Mouse (Mus musculus) testis, adult 2 months (tissue): ENCODE measurements around the gene Rela. TPM values are rescaled to one million over a fixed set of nuclear protein-coding genes. Genes with fewer than 3 reads are reported as not detected.

ENCODE experiments used
- H3K27ac ChIP-seq: fragments of 200-500 bp; 2 replicates; pipeline ENCODE4 v1.5.1; 2012; ENCODE audit warnings: low read depth, low read length; ENCODE audit not compliant: control insufficient read depth, insufficient read depth
- H3K27me3 ChIP-seq: fragments of 200-500 bp; 2 replicates; pipeline ENCODE4 v1.6.1; 2012; ENCODE audit warnings: mild to moderate bottlenecking, low read length, moderate library complexity; ENCODE audit not compliant: control insufficient read depth, insufficient read depth
- H3K36me3 ChIP-seq: fragments of 200-500 bp; 2 replicates; pipeline ENCODE4 v1.6.1; 2012; ENCODE audit warnings: mild to moderate bottlenecking, low read length; ENCODE audit not compliant: control insufficient read depth, insufficient read depth
- H3K4me1 ChIP-seq: fragments of 200-500 bp; 2 replicates; pipeline ENCODE4 v1.6.1; 2012; ENCODE audit warnings: low read length; ENCODE audit not compliant: control insufficient read depth, insufficient read depth
- H3K4me3 ChIP-seq: fragments of 200-500 bp; 2 replicates; pipeline ENCODE4 v1.5.1; 2012; ENCODE audit warnings: low read depth, mild to moderate bottlenecking, low read length, moderate library complexity, mixed read lengths; ENCODE audit not compliant: control insufficient read depth
- CTCF ChIP-seq: fragments of 200-500 bp; IDR thresholded peaks from 2 replicates; pipeline ENCODE4 v1.5.1; 2012; ENCODE audit warnings: low read depth, mild to moderate bottlenecking, inconsistent platforms, low read length, moderate library complexity; ENCODE audit not compliant: control insufficient read depth, insufficient read depth, insufficient replicate concordance
- POLR2A ChIP-seq: fragments of 200-500 bp; IDR thresholded peaks from 2 replicates; pipeline ENCODE4 v1.6.1; 2012; ENCODE audit warnings: low read depth, mild to moderate bottlenecking, inconsistent platforms, low read length, moderate library complexity; ENCODE audit not compliant: control insufficient read depth
- polyA plus RNA-seq: library from polyadenylated mRNA; depleted of rRNA; stranded (reverse); fragments of >200 nt; gene quantifications from 2 replicates; pipeline ENCODE4 v1.2.3, GENCODE M21; 2012

Gene Rela
- polyA plus RNA-seq, 1 experiment = 42.5 TPM

DNA sequence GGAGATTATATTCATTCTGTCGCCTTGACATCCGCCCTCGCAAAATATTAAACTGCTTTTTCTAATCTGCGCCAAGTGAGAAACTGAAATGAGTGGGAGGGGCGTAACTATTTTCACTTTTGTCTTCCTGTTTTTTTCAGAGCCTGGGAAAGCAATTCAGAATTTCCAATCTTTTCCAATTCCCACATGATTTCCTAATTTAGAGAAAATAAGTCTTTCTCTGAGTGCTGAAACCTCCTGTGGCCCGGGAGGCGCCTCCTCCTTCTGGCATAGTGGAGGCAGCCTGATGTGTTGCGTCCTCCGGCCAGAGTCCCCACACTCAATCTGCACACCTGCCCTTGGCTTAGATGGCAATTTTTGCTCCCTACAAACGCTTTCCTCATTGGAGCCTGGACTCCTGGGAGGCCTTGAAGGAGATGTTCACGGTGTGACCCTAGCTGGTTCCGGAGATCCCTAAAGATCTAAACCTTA, 677 bp upstream of the Rela start:
- Histone ChIP-seq H3K36me3 (no peaks in the 10 kb centered on the region; the same call in 1 of the 2 replicates), H3K27me3 (no peaks in the 10 kb centered on the region), H3K27ac (peak overlapping the region; percentile 92), H3K4me1 (peaks cover 8% of the 10 kb centered on the region), H3K4me3 (peak overlapping the region; percentile 87)
- TF ChIP-seq CTCF = no peak
- no peak for TF ChIP-seq POLR2A

DNA sequence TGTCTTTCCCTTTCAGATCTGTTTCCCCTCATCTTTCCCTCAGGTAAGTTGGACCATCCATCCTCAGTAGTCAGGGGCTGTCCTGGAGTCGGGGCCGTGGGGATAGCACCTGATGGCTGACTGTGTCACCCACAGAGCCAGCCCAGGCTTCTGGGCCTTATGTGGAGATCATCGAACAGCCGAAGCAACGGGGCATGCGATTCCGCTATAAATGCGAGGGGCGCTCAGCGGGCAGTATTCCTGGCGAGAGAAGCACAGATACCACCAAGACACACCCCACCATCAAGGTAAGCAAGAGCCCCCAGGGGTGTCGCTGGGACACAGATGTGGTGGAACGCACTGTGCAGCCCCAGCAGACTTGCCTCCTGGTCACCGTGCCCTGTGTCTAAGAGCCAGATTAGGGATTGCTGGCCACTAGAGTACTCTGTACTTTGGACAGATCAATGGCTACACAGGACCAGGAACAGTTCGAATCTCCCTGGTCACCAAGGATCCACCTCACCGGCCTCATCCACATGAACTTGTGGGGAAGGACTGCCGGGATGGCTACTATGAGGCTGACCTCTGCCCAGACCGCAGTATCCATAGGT, 1.2 kb downstream of the Rela start:
- no peak for TF ChIP-seq CTCF
- no peak for TF ChIP-seq POLR2A
- Histone ChIP-seq H3K27me3 (no peaks in the 10 kb centered on the region), H3K4me1 (peaks cover 8% of the 10 kb centered on the region), H3K27ac (peak overlapping the region; percentile 8), H3K4me3 (peak overlapping the region; percentile 87), H3K36me3 (no peaks in the 10 kb centered on the region; the same call in 1 of the 2 replicates)

DNA sequence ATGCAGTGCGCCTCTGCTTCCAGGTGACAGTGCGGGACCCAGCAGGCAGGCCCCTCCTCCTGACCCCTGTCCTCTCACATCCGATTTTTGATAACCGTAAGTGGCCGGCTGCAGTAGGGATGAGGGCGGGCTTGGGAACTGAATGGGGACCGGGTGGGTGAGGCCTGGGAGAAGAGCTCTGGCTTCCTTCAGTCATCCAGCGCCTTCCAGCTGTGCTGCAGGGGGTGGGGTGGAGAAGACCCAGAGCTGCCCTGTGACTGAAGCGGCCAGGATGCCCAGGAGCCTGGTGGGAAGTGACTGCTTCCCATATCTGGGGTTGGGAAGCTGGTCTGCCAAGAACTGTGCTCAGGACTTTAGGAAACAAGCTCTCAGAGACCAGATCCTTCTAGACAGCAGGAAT, 3.1 kb downstream of the Rela start:
- Histone ChIP-seq H3K27me3 (no peaks in the 10 kb centered on the region), H3K4me3 (no peak overlapping the region), H3K36me3 (peaks cover 1% of the 10 kb centered on the region; the same call in 1 of the 2 replicates), H3K4me1 (peaks cover 8% of the 10 kb centered on the region), H3K27ac (no peak overlapping the region)
- TF ChIP-seq POLR2A (no peak), CTCF (no peak)

DNA sequence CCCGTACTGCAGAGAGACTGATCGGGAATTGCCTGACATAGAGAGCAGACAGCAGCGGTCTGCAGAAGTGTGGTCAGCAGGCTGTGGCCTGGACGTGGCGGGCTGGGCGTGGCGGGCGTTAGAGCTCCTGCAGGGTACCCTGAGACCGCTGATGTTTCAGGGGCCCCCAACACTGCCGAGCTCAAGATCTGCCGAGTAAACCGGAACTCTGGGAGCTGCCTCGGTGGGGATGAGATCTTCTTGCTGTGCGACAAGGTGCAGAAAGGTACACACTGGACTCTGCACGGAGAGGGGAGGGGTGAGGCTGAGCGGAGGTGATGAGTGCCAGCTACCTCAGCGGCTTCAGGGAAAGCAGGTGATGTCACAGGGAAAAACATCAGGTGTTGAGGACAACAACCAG, 3.7 kb downstream of the Rela start:
- Histone ChIP-seq H3K36me3 (peaks cover 1% of the 10 kb centered on the region; the same call in 1 of the 2 replicates), H3K27me3 (no peaks in the 10 kb centered on the region), H3K4me3 (no peak overlapping the region), H3K27ac (no peak overlapping the region), H3K4me1 (peaks cover 8% of the 10 kb centered on the region)
- no peak for TF ChIP-seq POLR2A
- no peak for TF ChIP-seq CTCF

DNA sequence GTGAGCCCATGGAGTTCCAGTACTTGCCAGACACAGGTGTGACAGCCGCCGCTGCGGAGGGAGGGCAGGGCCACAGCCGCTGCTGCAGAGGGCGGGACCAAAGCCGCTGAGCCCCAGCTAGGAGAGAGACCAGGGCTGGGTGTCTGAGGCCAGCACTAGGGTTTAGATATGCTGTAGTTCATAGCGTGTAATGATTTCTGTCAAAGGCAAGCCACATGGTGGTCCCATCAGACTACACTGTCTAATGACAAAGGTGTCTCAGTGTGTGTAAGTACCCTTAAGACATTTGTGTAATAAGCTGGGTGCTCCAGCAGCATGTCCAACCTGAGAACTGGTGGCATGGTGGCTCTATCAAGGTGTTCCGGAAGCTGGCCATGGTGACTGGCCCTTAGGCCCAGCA, 4.4 kb downstream of the Rela start:
- Histone ChIP-seq H3K4me1 (peaks cover 8% of the 10 kb centered on the region), H3K27ac (no peak overlapping the region), H3K27me3 (no peaks in the 10 kb centered on the region), H3K4me3 (no peak overlapping the region), H3K36me3 (peaks cover 1% of the 10 kb centered on the region; the same call in 1 of the 2 replicates)
- no peak for TF ChIP-seq CTCF

DNA sequence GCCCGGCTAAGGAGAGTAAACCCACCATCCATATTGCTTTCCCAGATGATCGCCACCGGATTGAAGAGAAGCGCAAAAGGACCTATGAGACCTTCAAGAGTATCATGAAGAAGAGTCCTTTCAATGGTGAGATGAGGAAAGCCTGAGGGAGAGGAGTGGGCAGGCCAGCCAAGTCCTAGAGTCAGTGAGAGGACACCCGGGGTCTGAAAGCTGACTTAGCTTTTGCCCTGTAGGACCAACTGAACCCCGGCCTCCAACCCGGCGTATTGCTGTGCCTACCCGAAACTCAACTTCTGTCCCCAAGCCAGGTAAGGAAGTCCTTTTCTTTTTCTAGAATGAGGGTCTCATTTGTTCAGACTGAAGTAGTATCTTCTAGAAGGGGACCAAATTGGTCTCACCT, 8.0 kb downstream of the Rela start:
- H3K27ac ChIP-seq = no peak overlapping the region
- H3K36me3 ChIP-seq = peaks cover 1% of the 10 kb centered on the region; the same call in 1 of the 2 replicates

DNA sequence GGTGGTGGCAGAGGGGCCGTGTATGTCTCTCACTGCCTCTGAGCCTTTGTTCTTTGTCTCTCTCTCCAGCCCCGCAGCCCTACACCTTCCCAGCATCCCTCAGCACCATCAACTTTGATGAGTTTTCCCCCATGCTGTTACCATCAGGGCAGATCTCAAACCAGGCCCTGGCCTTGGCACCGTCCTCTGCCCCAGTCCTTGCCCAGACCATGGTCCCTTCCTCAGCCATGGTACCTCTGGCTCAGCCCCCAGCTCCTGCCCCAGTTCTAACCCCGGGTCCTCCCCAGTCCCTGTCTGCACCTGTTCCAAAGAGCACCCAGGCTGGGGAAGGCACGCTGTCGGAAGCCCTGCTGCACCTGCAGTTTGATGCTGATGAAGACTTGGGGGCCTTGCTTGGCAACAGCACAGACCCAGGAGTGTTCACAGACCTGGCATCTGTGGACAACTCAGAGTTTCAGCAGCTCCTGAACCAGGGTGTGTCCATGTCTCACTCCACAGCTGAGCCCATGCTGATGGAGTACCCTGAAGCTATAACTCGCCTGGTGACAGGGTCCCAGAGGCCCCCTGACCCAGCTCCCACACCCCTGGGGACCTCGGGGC, 9.5 kb downstream of the Rela start:
- Histone ChIP-seq H3K4me1 (peaks cover 23% of the 10 kb centered on the region), H3K36me3 (peaks cover 1% of the 10 kb centered on the region; the same call in 1 of the 2 replicates), H3K27me3 (no peaks in the 10 kb centered on the region), H3K27ac (no peak overlapping the region), H3K4me3 (no peak overlapping the region)
- TF ChIP-seq CTCF (no peak), POLR2A (no peak)

More for the DNA sequence above, 8.0 kb downstream of the Rela start:
- H3K4me3 ChIP-seq = no peak overlapping the region
- H3K27me3 ChIP-seq = no peaks in the 10 kb centered on the region
- TF ChIP-seq CTCF = no peak
- no peak for TF ChIP-seq POLR2A
- peaks cover 18% of the 10 kb centered on the region for H3K4me1 ChIP-seq
